Mouse (Mus musculus): ENCODE results near the gene Cdkn2b.

DNA sequence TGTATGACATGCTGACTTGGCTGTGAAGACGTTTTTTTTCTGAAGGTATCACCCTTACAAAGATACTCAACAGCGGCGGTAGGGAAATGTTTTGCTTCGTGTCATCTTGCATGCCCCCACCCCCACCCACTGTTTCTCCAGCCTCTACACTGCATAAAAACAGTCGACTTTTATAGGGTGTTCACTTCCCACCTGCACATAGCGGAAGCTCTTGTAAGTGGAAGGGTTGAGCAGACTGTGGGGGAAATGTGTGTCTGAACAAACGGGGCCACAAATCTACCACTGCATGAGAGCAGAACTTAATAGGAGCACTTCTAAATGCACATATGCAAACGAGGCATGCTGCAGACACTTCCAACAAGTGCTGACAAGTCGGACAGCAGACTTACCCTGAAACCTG, 39.6 kb upstream of the Cdkn2b start:
- TF ChIP-seq GATA1 (IDR thresholded peaks at IDR 0.05; ENCODE audit: borderline replicate concordance, low read length) (no peak), FLI1 (IDR thresholded peaks at IDR 0.05; ENCODE audit: low read length) (no peak)

All from megakaryocyte, embryonic 14.5 days (primary cell).